Mouse (Mus musculus) midbrain, embryonic 14.5 days (tissue): ENCODE results near the gene Slc38a10. TPM values are rescaled to one million over a fixed set of nuclear protein-coding genes. Genes with fewer than 3 reads are reported as not detected.

Experiments
- ATAC-seq: fragments of 200-750 bp; cut with Nextera tagmentation; 2 replicates; pipeline ENCODE4 v1.8.0; 2017; ENCODE audit warnings: moderate number of reproducible peaks, moderate library complexity; ENCODE audit not compliant: low FRiP score, low TSS enrichment
- DNase-seq: peaks from one replicate; pipeline ENCODE4 v3.0.0-alpha.2; 2015
- H3K27ac ChIP-seq: fragments of 300-500 bp; sonication (generic); replicated peaks from 2 replicates; pipeline ENCODE4 v1.5.1; 2014; ENCODE audit warnings: mild to moderate bottlenecking, low read depth, low read length, moderate library complexity
- H3K27me3 ChIP-seq: fragments of 300-500 bp; sonication (generic); 2 replicates; pipeline ENCODE4 v1.6.1; 2014; ENCODE audit warnings: low read length, control low read depth, mixed read lengths; ENCODE audit not compliant: control insufficient read depth, insufficient read depth
- H3K36me3 ChIP-seq: fragments of 300-500 bp; sonication (generic); 2 replicates; pipeline ENCODE4 v1.6.1; 2014; ENCODE audit warnings: low read length, control low read depth; ENCODE audit not compliant: control insufficient read depth, insufficient read depth
- H3K4me1 ChIP-seq: fragments of 300-500 bp; sonication (generic); 2 replicates; pipeline ENCODE4 v1.6.1; 2014; ENCODE audit warnings: mild to moderate bottlenecking, antibody characterized with exemption, low read length, control low read depth; ENCODE audit not compliant: control insufficient read depth, insufficient read depth
- H3K4me2 ChIP-seq: fragments of 300-500 bp; sonication (generic); 2 replicates; pipeline ENCODE4 v1.6.1; 2014; ENCODE audit warnings: mild to moderate bottlenecking, low read length, moderate library complexity
- H3K4me3 ChIP-seq: fragments of 300-500 bp; sonication (generic); replicated peaks from 2 replicates; pipeline ENCODE4 v1.5.1; 2014; ENCODE audit warnings: low read depth, low read length
- H3K9ac ChIP-seq: fragments of 300-500 bp; sonication (generic); replicated peaks from 2 replicates; pipeline ENCODE4 v1.6.1; 2014; ENCODE audit warnings: mild to moderate bottlenecking, low read length, moderate library complexity
- H3K9me3 ChIP-seq: fragments of 300-500 bp; sonication (generic); 2 replicates; pipeline ENCODE4 v1.6.1; 2016; ENCODE audit warnings: low read length, control low read depth, mixed read lengths; ENCODE audit not compliant: control insufficient read depth
- WGBS: fragments of 180-500 bp; shearing (Covaris S2); extraction: QIAGEN DNeasy Blood & Tissue Kit; methylation state at CpG from one replicate; pipeline ENCODE4 v1.1.7; 2014; 5-methylcytosine and 5-hydroxymethylcytosine counted together
- polyA plus RNA-seq: library from polyadenylated mRNA; unstranded; fragments of >200 nt; fragmentation: Nextera tagmentation; extraction: Ambion mirVana; gene quantifications from 2 replicates; pipeline ENCODE4 v1.2.1, GENCODE M21; 2014

Gene Slc38a10
- polyA plus RNA-seq, 1 experiment from 2014 or later = 88.3 TPM

- DNase-seq = no peak
Measured at GRCm38 (mm10) chr11:120109558-120110210, 41.5 kb downstream of the Slc38a10 start.

DNA sequence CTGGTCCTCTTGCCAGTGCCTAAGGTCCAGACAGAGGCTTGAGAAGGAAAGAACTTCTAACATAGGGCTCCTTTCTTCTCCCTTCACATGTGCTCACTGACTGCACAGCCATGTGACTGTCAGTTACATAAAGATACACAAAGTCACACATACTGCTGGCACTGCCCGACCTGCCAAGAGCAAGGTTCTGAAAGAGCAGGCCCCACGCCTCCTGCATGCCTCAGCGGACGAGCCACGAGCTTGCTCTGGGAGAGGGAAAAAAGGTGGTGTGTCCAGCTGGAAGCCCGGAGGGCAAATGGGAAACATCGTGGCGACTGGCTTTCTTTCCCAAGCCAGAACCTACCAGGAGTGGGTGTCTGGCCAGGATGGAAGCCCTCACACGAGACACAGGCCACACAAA lies 43.4 kb downstream of the Slc38a10 start:
- Histone ChIP-seq H3K4me2 (no peak overlapping the region), H3K36me3 (peaks cover 53% of the 10 kb centered on the region), H3K9me3 (no peaks in the 10 kb centered on the region), H3K4me3 (no peak overlapping the region), H3K9ac (no peak overlapping the region), H3K27ac (no peak overlapping the region), H3K4me1 (no peaks in the 10 kb centered on the region), H3K27me3 (no peaks in the 10 kb centered on the region)
- ATAC-seq (no peak), DNase-seq (no peak)
- 84% methylated on average over 9 of the region's 9 CpGs for WGBS

More at GRCm38 (mm10) chr11:120109558-120110210, 41.5 kb downstream of the Slc38a10 start:
- H3K4me1 ChIP-seq = no peaks in the 10 kb centered on the region
- no peaks in the 10 kb centered on the region for H3K9me3 ChIP-seq
- H3K36me3 ChIP-seq = peaks cover 48% of the 10 kb centered on the region
- 68% methylated on average over 14 of the region's 14 CpGs for WGBS
- no peak overlapping the region for H3K9ac ChIP-seq
- no peak for ATAC-seq
- no peak overlapping the region for H3K27ac ChIP-seq
- H3K4me3 ChIP-seq = no peak overlapping the region
- H3K4me2 ChIP-seq = no peak overlapping the region
- no peaks in the 10 kb centered on the region for H3K27me3 ChIP-seq

- DNase-seq (no peak), ATAC-seq (no peak)
- Histone ChIP-seq H3K9me3 (no peaks in the 10 kb centered on the region), H3K9ac (no peak overlapping the region), H3K4me1 (no peaks in the 10 kb centered on the region), H3K36me3 (peaks cover 53% of the 10 kb centered on the region), H3K4me3 (no peak overlapping the region), H3K4me2 (no peak overlapping the region), H3K27me3 (no peaks in the 10 kb centered on the region), H3K27ac (no peak overlapping the region)
- WGBS = 68% methylated on average over 2 of the region's 2 CpGs
Measured at GRCm38 (mm10) chr11:120107026-120107425, 44.1 kb downstream of the Slc38a10 start.

- H3K27me3 ChIP-seq = no peaks in the 10 kb centered on the region
- no peak overlapping the region for H3K4me2 ChIP-seq
- 0 out of 2 replicates have a peak, but pooled peaks cover 4% of the 10 kb centered on the region for H3K4me1 ChIP-seq
- H3K9ac ChIP-seq = no peak overlapping the region
- ATAC-seq (no peak), DNase-seq (no peak)
- H3K4me3 ChIP-seq = no peak overlapping the region
- H3K36me3 ChIP-seq = peaks cover 42% of the 10 kb centered on the region
- 96% methylated on average over 3 of the region's 3 CpGs for WGBS
- H3K9me3 ChIP-seq = no peaks in the 10 kb centered on the region
- H3K27ac ChIP-seq = no peak overlapping the region
Measured at GRCm38 (mm10) chr11:120103431-120103997, 47.6 kb downstream of the Slc38a10 start.

- Histone ChIP-seq H3K36me3 (peaks cover 36% of the 10 kb centered on the region), H3K4me3 (no peak overlapping the region), H3K27me3 (no peaks in the 10 kb centered on the region), H3K27ac (0 out of 2 replicates have a peak overlapping the region, but pooled peaks have one; percentile 3), H3K4me2 (no peak overlapping the region), H3K9ac (no peak overlapping the region), H3K9me3 (no peaks in the 10 kb centered on the region), H3K4me1 (peaks cover 11% of the 10 kb centered on the region)
- ATAC-seq (no peak), DNase-seq (peak; percentile 88)
- WGBS = 0% methylated on average over 3 of the region's 3 CpGs
Measured at GRCm38 (mm10) chr11:120101036-120101435, 50.1 kb downstream of the Slc38a10 start.

GRCm38 (mm10) chr11:120098588-120099511 lies 52.3 kb downstream of the Slc38a10 start, which contains the start of the genes Tepsin and Ndufaf8:
TSS of gene Tepsin (minus strand) at chr11:120098731.
TSS of gene Ndufaf8 (plus strand) at chr11:120098928.
- under 1% methylated on average over 77 of the region's 77 CpGs for WGBS
- Histone ChIP-seq H3K27ac (peak within 1 kb of the TSS; percentile 95), H3K4me2 (peak within 1 kb of the TSS; percentile 90), H3K9ac (peak within 1 kb of the TSS; percentile 80), H3K9me3 (no peaks in the 10 kb centered on the region), H3K36me3 (peaks cover 32% of the 10 kb centered on the region), H3K4me1 (peaks cover 11% of the 10 kb centered on the region), H3K27me3 (no peaks in the 10 kb centered on the region), H3K4me3 (peak within 1 kb of the TSS; percentile 84)
- peak; percentile 96 for DNase-seq
- ATAC-seq = peak; percentile 97

DNA sequence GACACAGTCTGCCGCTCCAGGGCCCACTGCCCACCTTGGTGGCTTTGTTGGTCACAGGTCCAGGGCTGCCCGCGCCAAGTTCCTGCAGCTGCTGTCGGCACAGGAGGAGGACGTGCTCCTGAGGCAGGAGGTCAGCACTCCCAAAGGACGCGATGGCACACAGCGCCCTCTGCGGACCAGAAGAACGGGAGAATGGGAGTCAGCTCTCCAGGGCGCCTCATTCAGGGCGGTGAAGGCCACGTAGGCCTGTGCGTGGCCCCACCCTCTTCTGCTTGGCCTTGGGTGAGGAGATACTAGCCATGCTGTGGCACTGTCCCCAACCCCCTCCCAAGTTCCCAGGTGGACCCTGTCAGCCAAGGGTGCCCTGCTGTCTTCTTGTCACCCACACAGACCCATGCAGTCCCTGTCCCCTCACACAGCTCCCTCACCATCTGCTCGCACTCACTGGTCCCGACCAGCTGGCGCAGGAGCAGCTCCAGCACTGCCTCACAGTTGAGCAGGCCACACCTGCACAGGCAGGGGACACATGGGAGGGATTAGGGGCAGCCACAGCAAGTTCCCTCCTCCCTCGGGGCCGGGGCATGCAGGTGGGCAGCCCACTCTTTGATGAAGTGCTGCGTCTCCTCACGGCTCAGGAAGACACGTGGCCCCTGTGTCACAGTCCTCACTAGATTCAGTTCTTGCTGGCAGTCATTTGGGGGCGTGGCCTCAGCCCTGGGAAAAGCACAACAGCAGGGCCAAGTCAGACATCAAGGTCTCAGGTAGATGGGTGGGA lies 58.1 kb downstream of the Slc38a10 start:
- H3K9ac ChIP-seq = no peak overlapping the region
- H3K36me3 ChIP-seq = peaks cover 61% of the 10 kb centered on the region
- no peaks in the 10 kb centered on the region for H3K9me3 ChIP-seq
- no peak overlapping the region for H3K4me3 ChIP-seq
- no peaks in the 10 kb centered on the region for H3K27me3 ChIP-seq
- 78% methylated on average over 23 of the region's 23 CpGs for WGBS
- DNase-seq (no peak), ATAC-seq (no peak)
- no peak overlapping the region for H3K4me2 ChIP-seq
- peaks cover 7% of the 10 kb centered on the region for H3K4me1 ChIP-seq
- H3K27ac ChIP-seq = no peak overlapping the region

- H3K36me3 ChIP-seq = peaks cover 56% of the 10 kb centered on the region
- no peak overlapping the region for H3K27ac ChIP-seq
- 93% methylated on average over 4 of the region's 4 CpGs for WGBS
- H3K4me1 ChIP-seq = peaks cover 5% of the 10 kb centered on the region
- DNase-seq (no peak), ATAC-seq (no peak)
- no peak overlapping the region for H3K4me3 ChIP-seq
- no peak overlapping the region for H3K9ac ChIP-seq
- no peaks in the 10 kb centered on the region for H3K9me3 ChIP-seq
- H3K27me3 ChIP-seq = no peaks in the 10 kb centered on the region
- no peak overlapping the region for H3K4me2 ChIP-seq
Measured at GRCm38 (mm10) chr11:120090661-120091060, 60.5 kb downstream of the Slc38a10 start.
